Mouse (Mus musculus) spleen, adult 12 weeks (tissue): ENCODE data around the gene Igf2bp3.

Experiments used
- DNase-seq: peaks from one replicate; pipeline ENCODE4 v3.0.0; 2022; ENCODE audit warnings: low spot score

Gene Igf2bp3

DNA sequence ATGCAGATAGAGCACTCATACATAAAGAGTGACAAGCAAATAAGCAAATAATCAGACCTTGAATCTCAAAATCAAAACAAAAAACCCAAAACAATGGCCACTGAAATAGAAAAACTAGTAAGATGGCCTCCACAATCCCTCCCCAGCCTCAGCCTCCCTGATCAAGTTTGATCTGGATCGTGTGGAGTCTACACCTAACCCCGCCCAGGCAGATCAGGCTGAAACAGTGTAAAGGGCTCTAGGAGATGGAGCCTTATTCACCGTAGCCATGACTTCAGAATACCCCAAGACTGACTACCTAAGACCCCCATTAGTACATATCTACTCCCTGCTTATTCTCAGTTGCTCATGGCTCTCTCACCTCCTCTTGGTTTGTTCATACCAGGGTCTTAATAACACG lies 41.1 kb downstream of the Igf2bp3 start:
- no peak for DNase-seq

DNA sequence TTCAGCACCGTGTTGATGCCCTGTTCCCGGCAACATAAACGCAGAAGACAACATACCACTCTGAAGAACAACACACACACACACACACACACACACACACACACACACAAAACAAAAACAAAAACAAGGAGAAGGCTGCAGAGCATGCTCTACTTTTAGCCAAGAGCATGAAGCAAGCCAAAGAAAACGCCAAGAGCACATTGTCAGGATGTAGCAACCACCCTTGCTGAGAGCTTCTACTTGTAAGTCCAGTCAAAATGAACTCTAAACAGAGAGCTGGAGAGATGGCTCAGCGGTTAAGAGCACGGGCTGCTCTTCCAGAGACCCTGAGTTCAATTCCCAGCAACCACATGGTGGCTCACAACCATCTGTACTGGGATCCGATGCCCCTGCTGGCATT lies 41.5 kb downstream of the Igf2bp3 start:
- no peak for DNase-seq

GRCm38 (mm10) chr6:49171216-49171615 lies 43.5 kb downstream of the Igf2bp3 start:
- DNase-seq = no peak

GRCm38 (mm10) chr6:49168648-49169047 lies 46.1 kb downstream of the Igf2bp3 start:
- no peak for DNase-seq

DNA sequence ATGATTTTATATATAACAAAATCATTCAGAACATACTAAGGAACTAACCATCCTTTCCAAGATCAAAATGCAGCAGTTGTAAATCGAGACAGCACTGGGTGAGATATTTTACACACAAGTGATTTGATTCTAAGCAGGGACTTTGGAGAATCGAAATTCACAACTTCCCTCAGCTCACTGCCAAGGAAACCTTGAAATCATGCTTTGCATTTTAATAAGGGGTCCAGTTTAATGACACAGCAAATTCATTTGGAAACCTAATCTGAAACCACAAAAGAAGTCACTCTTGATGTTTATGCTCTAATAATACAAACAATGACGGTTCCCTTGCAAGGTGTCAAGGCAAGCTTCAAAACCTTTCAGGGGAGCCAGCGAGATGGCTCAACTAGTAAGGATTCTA lies 47.4 kb downstream of the Igf2bp3 start:
- DNase-seq = no peak

- no peak for DNase-seq
Measured at GRCm38 (mm10) chr6:49166318-49166717, 48.4 kb downstream of the Igf2bp3 start.

DNA sequence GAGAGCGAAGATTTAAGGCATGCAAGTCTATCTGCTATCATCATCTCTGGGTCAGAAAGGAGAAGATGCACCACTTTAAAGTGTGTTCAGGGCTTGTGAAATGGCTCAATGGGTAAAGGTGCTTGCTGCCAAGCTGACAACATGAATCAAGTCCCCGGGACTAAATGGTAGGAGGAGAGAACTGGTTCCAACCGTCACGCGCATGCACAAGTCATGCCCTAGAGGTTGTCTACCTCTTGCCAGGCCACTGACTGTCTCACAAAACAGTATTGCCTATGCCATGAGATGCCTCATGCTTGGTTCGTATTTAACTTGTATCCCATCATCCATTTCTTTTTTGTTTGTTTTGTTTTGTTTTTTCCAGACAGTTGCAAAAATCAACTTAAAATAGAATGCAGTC lies 48.9 kb downstream of the Igf2bp3 start:
- no peak for DNase-seq

DNA sequence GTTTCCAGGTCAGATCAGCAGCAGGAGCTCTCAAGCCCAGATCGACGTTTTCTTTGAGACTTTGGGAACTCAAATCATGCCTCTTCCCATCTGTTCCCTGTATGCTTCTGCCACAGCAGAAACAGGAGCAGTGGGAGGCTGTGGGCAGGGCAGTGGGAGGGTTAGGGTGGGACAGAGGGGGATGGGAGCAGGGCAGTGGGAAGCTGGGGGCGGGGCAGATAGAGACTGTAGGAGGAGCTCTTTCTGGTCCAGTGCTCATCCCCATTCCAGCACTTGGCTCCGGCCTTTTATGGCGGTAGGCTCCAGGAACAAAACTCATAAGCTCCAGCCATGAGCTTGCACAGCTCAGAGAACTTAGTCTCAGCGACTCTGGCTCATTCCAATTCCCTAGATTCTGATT lies 49.7 kb downstream of the Igf2bp3 start:
- no peak for DNase-seq

DNA sequence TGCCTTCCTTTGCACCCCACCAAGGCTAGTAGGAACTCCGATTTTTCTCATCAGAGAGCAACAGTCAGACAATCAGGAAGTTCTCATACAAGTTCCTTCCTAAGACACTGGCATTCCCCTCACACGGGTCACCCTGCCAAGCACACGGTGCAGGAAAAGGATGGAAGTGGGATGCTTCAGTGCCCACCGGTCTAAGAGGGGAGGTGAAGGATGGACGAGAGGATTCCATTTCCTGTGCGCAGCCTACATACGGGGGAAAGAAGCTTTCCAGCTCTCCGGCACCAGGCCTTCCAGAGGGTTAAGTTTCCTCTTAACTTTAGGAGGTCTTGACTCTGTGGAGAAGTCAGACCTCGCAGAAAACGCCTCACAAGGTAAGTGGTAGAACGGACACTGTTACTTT lies 50.1 kb downstream of the Igf2bp3 start:
- DNase-seq = no peak

DNA sequence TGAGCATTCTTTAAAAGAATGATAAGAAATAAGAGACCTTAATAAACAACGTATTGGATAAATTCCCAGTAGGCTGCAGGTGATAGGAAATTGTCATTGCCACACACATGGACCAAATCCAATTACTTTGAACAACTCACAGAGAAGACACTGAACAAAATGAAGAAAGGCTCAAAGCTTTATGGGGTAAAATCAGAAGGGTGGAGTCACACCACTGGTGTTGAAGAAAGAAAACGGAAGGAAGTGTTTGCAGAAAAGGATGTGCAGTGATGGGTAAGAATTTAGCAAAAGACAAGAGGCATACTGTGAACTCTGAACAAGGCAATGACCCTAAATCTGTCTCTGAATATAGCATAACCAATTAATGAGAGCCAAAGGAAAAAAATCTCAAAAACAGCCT lies 54.8 kb downstream of the Igf2bp3 start:
- no peak for DNase-seq

- no peak for DNase-seq
Measured at GRCm38 (mm10) chr6:49156826-49157175, 58.0 kb downstream of the Igf2bp3 start.

DNA sequence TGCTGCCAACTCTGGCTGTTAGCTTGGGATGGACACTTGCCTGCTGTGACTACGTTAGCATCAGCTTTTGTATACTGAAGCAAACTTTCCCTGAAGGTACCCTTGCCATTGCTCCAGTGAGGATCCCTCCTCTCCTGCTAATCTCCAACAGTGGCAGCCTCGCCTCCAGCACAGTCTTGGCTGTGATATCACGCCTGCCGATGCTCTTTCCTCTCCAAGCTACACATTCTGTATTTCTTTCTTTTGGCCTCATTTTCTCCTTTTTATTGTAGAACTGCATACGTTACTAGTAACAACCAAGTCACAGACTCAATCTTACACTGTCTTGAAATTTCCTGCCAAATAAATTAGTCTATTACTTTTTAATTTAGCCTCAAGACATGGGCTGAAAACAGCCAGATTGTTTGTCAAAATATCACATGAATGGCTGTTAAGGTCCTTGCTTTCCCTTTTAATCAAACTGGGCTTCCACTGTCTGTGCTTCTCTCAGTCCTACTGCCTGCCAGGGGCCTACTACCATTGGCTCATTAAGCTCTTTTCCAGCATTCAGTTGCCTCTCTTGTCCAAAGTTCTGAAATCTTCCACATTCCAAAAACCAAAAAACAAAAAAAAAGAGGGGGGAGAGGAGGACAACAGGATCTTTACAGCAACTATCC lies 58.5 kb downstream of the Igf2bp3 start:
- no peak for DNase-seq

GRCm38 (mm10) chr6:49151465-49151864 lies 63.3 kb downstream of the Igf2bp3 start:
- DNase-seq = no peak

- no peak for DNase-seq
Measured at GRCm38 (mm10) chr6:49150349-49151229, 64.2 kb downstream of the Igf2bp3 start.

- no peak for DNase-seq
Measured at GRCm38 (mm10) chr6:49149202-49149930, 65.4 kb downstream of the Igf2bp3 start.

DNA sequence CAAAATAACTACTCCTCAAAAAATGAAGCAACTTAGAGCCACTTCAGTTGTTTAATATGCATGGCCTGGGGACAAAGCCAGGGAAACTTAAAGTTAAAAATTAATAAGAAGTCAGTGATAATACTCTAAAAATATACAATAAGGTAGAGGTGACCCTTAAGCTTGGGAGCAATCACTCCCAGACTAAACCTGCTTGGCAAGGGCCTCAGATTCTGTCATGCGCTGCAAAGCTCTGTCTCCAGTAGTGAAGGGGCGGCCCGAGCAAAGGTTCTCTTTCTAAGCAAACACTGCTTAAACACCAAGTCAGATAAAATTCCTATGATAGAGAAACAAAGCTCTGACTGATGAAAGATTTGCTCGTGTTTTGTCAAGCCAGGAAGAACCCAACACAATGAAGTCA lies 66.0 kb downstream of the Igf2bp3 start:
- no peak for DNase-seq

GRCm38 (mm10) chr6:49148368-49148767 lies 66.4 kb downstream of the Igf2bp3 start:
- DNase-seq = no peak

- DNase-seq = no peak
Measured at GRCm38 (mm10) chr6:49146461-49146860, 68.3 kb downstream of the Igf2bp3 start.

- no peak for DNase-seq
Measured at GRCm38 (mm10) chr6:49142428-49142827, 72.3 kb downstream of the Igf2bp3 start.

- no peak for DNase-seq
Measured at GRCm38 (mm10) chr6:49141125-49141524, 73.6 kb downstream of the Igf2bp3 start.

- DNase-seq = no peak
Measured at GRCm38 (mm10) chr6:49138159-49139051, 76.4 kb downstream of the Igf2bp3 start.

- DNase-seq = no peak
Measured at GRCm38 (mm10) chr6:49136739-49137138, 78.0 kb downstream of the Igf2bp3 start.
